Mouse (Mus musculus) v-Abl transformed pro-B cells (cell line): ENCODE measurements around the gene Adora2a.

Source experiments
- in situ Hi-C, 2 experiments: fragments of 400-800 bp; cut with MboI; formaldehyde crosslinking; loops; one replicate each; pipeline ENCODE4 v1.15.1; 2025; ENCODE audit not compliant: unreplicated experiment in 2 of 2

Adora2a gene

GRCm38 (mm10) chr10:75307130-75307529, 9.5 kb upstream of the Adora2a start:
- in situ Hi-C loops: no loop called here

- in situ Hi-C loops: no loop called here
Measured at GRCm38 (mm10) chr10:75312361-75312760, 4.3 kb upstream of the Adora2a start.

- in situ Hi-C loops: no loop called here
Measured at GRCm38 (mm10) chr10:75314190-75314980, 2.3 kb upstream of the Adora2a start.

- in situ Hi-C loops: no loop called here
Measured at GRCm38 (mm10) chr10:75315756-75316155, 921 bp upstream of the Adora2a start.

- in situ Hi-C loops: no loop called here
Measured at GRCm38 (mm10) chr10:75316472-75316871, 205 bp upstream of the Adora2a start.

- in situ Hi-C loops: no loop called here
Measured at GRCm38 (mm10) chr10:75316908-75317761, 458 bp downstream of the Adora2a start.

- in situ Hi-C loops: no loop called here
Measured at GRCm38 (mm10) chr10:75318206-75318605, 1.5 kb downstream of the Adora2a start.

- in situ Hi-C loops: loop anchor here in 1 of 2 experiments (10.0 kb wide), 1 partner anchor 94 kb away; no protein-coding TSS in a partner anchor
Measured at GRCm38 (mm10) chr10:75320321-75320720, 3.6 kb downstream of the Adora2a start.

- in situ Hi-C loops: loop anchor here in 1 of 2 experiments (10.0 kb wide), 1 partner anchor 92 kb away; no protein-coding TSS in a partner anchor
Measured at GRCm38 (mm10) chr10:75322966-75323365, 6.3 kb downstream of the Adora2a start.

GRCm38 (mm10) chr10:75323986-75324385, 7.3 kb downstream of the Adora2a start:
- in situ Hi-C loops: loop anchor here in 1 of 2 experiments (10.0 kb wide), 1 partner anchor 91 kb away; no protein-coding TSS in a partner anchor

- in situ Hi-C loops: loop anchor here in 1 of 2 experiments (10.0 kb wide), 1 partner anchor 90 kb away; no protein-coding TSS in a partner anchor
Measured at GRCm38 (mm10) chr10:75324391-75324790, 7.7 kb downstream of the Adora2a start.

GRCm38 (mm10) chr10:75325821-75326220, 9.1 kb downstream of the Adora2a start:
- in situ Hi-C loops: loop anchor here in 1 of 2 experiments (10.0 kb wide), 1 partner anchor 89 kb away; no protein-coding TSS in a partner anchor

- in situ Hi-C loops: loop anchor here in 1 of 2 experiments (10.0 kb wide), 1 partner anchor 88 kb away; no protein-coding TSS in a partner anchor
Measured at GRCm38 (mm10) chr10:75326553-75326952, 9.9 kb downstream of the Adora2a start.

- in situ Hi-C loops: loop anchor here in 1 of 2 experiments (10.0 kb wide), 1 partner anchor 88 kb away; no protein-coding TSS in a partner anchor
Measured at GRCm38 (mm10) chr10:75327081-75327480, 10.4 kb downstream of the Adora2a start.

- in situ Hi-C loops: loop anchor here in 1 of 2 experiments (10.0 kb wide), 1 partner anchor 87 kb away; no protein-coding TSS in a partner anchor
Measured at GRCm38 (mm10) chr10:75328201-75328704, 11.6 kb downstream of the Adora2a start.

- in situ Hi-C loops: no loop called here
Measured at GRCm38 (mm10) chr10:75332268-75332667, 15.6 kb downstream of the Adora2a start.

GRCm38 (mm10) chr10:75333176-75333776, 16.6 kb downstream of the Adora2a start:
- in situ Hi-C loops: no loop called here

GRCm38 (mm10) chr10:75334175-75334574, 17.5 kb downstream of the Adora2a start:
- in situ Hi-C loops: no loop called here

- in situ Hi-C loops: no loop called here
Measured at GRCm38 (mm10) chr10:75335075-75335474, 18.4 kb downstream of the Adora2a start.

- in situ Hi-C loops: no loop called here
Measured at GRCm38 (mm10) chr10:75337231-75337630, 20.6 kb downstream of the Adora2a start.
